Mouse (Mus musculus): ENCODE results near the gene Trip13. TPM values are rescaled to one million over a fixed set of nuclear protein-coding genes. Genes with fewer than 3 reads are reported as not detected.

The Trip13 gene
- polyA plus RNA-seq, 1 experiment from 2014 or later: 13.8 TPM

GRCm38 (mm10) chr13:73954666-73955065, 17.1 kb upstream of the Trip13 start:
- Histone ChIP-seq H3K9ac (ENCODE audit: low read depth, low read length) (no peak overlapping the region), H3K4me1 (ENCODE audit: control insufficient read depth, low read depth, low read length) (no peaks in the 10 kb centered on the region), H3K27me3 (ENCODE audit: control insufficient read depth, insufficient read depth, low read depth, low read length) (no peaks in the 10 kb centered on the region), H3K9me3 (replicated peaks; ENCODE audit: control insufficient read depth, low read length) (no peaks in the 10 kb centered on the region), H3K4me3 (ENCODE audit: low read depth, low read length) (no peak overlapping the region), H3K36me3 (ENCODE audit: control insufficient read depth, insufficient read depth) (peaks cover 11% of the 10 kb centered on the region), H3K4me2 (ENCODE audit: low read depth, low read length) (no peak overlapping the region), H3K27ac (ENCODE audit: low read length) (no peak overlapping the region)
- WGBS (ENCODE audit: insufficient replicate concordance): 70% methylated on average over 6 of the region's 6 CpGs
- no peak for ATAC-seq (ENCODE audit: low read depth)

DNA sequence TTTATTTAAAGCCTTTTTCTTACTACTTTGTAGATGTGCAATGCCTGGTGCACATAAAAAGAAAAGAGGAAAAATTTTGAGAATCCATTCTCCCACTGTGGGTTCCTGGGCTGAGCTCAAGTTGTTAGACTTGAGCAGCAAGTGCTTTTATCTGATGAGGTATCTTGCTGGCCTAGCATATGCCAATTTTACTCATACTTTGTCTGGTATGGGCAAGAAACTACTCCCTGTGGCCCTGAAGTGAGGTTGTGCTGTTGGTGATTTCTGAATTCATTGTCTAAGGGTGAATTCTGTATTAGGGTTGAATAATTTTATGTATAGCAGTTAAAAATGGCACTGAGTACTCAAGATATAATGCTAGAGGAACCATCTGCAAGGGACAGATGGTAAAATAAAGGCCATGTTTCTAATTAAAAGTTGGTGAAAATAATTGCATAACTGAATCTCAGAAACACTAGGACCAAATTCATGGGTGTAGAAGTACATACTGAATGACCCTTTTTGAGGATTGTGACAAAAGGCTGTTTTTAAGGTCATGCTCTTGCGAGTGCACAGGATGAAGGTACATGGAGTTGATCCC, 16.1 kb upstream of the Trip13 start:
- Histone ChIP-seq H3K9me3 (replicated peaks; ENCODE audit: control insufficient read depth, low read length) (no peaks in the 10 kb centered on the region), H3K36me3 (ENCODE audit: control insufficient read depth, insufficient read depth) (peaks cover 11% of the 10 kb centered on the region), H3K4me1 (ENCODE audit: control insufficient read depth, low read depth, low read length) (no peaks in the 10 kb centered on the region), H3K4me2 (ENCODE audit: low read depth, low read length) (no peak overlapping the region), H3K27ac (ENCODE audit: low read length) (no peak overlapping the region), H3K27me3 (ENCODE audit: control insufficient read depth, insufficient read depth, low read depth, low read length) (no peaks in the 10 kb centered on the region), H3K9ac (ENCODE audit: low read depth, low read length) (no peak overlapping the region), H3K4me3 (ENCODE audit: low read depth, low read length) (no peak overlapping the region)
- 79% methylated on average over 1 of the region's 1 CpGs for WGBS (ENCODE audit: insufficient replicate concordance)
- no peak for ATAC-seq (ENCODE audit: low read depth)

GRCm38 (mm10) chr13:73944606-73945005, 7.0 kb upstream of the Trip13 start:
- ATAC-seq (ENCODE audit: low read depth): no peak
- no peaks in the 10 kb centered on the region for H3K4me1 ChIP-seq (ENCODE audit: control insufficient read depth, low read depth, low read length)
- H3K9ac ChIP-seq (ENCODE audit: low read depth, low read length): no peak overlapping the region
- H3K27me3 ChIP-seq (ENCODE audit: control insufficient read depth, insufficient read depth, low read depth, low read length): no peaks in the 10 kb centered on the region
- H3K4me2 ChIP-seq (ENCODE audit: low read depth, low read length): no peak overlapping the region
- H3K9me3 ChIP-seq (replicated peaks; ENCODE audit: control insufficient read depth, low read length): no peaks in the 10 kb centered on the region
- WGBS (ENCODE audit: insufficient replicate concordance): 80% methylated on average over 9 of the region's 9 CpGs
- no peak overlapping the region for H3K27ac ChIP-seq (ENCODE audit: low read length)
- H3K4me3 ChIP-seq (ENCODE audit: low read depth, low read length): no peak overlapping the region
- peaks cover 8% of the 10 kb centered on the region; the same call in 1 of the 2 replicates for H3K36me3 ChIP-seq (ENCODE audit: control insufficient read depth, insufficient read depth)

GRCm38 (mm10) chr13:73939101-73939500, 1.5 kb upstream of the Trip13 start:
- no peak overlapping the region for H3K4me2 ChIP-seq (ENCODE audit: low read depth, low read length)
- H3K27me3 ChIP-seq (ENCODE audit: control insufficient read depth, insufficient read depth, low read depth, low read length): no peaks in the 10 kb centered on the region
- H3K4me3 ChIP-seq (ENCODE audit: low read depth, low read length): no peak overlapping the region
- no peak overlapping the region for H3K9ac ChIP-seq (ENCODE audit: low read depth, low read length)
- H3K36me3 ChIP-seq (ENCODE audit: control insufficient read depth, insufficient read depth): peaks cover 14% of the 10 kb centered on the region; the same call in 1 of the 2 replicates
- 83% methylated on average over 5 of the region's 5 CpGs for WGBS (ENCODE audit: insufficient replicate concordance)
- H3K4me1 ChIP-seq (ENCODE audit: control insufficient read depth, low read depth, low read length): peaks cover 16% of the 10 kb centered on the region
- H3K9me3 ChIP-seq (replicated peaks; ENCODE audit: control insufficient read depth, low read length): no peaks in the 10 kb centered on the region
- no peak for ATAC-seq (ENCODE audit: low read depth)
- no peak overlapping the region for H3K27ac ChIP-seq (ENCODE audit: low read length)

DNA sequence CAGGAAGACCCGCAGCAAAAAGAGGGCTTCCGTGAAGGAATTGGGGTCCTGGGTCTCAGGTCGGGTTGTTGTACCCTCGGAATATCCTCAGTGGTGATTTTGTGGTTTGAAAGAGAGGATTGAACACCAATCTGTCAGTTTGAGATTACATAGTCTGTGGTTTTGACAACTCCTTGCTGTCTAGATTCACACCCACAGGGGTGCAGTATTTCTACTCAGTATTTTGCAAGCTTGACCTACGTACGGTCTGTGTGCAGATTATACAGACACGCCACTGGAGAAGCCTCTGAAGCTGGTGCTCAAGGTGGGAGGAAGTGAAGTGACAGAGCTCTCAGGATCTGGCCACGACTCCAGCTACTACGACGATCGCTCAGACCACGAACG, 585 bp upstream of the Trip13 start:
- peaks cover 14% of the 10 kb centered on the region; the same call in 1 of the 2 replicates for H3K36me3 ChIP-seq (ENCODE audit: control insufficient read depth, insufficient read depth)
- H3K27me3 ChIP-seq (ENCODE audit: control insufficient read depth, insufficient read depth, low read depth, low read length): no peaks in the 10 kb centered on the region
- H3K4me1 ChIP-seq (ENCODE audit: control insufficient read depth, low read depth, low read length): peaks cover 16% of the 10 kb centered on the region
- WGBS (ENCODE audit: insufficient replicate concordance): 7% methylated on average over 13 of the region's 13 CpGs
- H3K9ac ChIP-seq (ENCODE audit: low read depth, low read length): peak overlapping the region; percentile 89
- no peaks in the 10 kb centered on the region for H3K9me3 ChIP-seq (replicated peaks; ENCODE audit: control insufficient read depth, low read length)
- ATAC-seq (ENCODE audit: low read depth): no peak
- H3K4me3 ChIP-seq (ENCODE audit: low read depth, low read length): peak overlapping the region; percentile 86
- peak overlapping the region; percentile 98 for H3K27ac ChIP-seq (ENCODE audit: low read length)
- H3K4me2 ChIP-seq (ENCODE audit: low read depth, low read length): peak overlapping the region; percentile 92

GRCm38 (mm10) chr13:73936938-73937320, 655 bp downstream of the Trip13 start:
- Histone ChIP-seq H3K36me3 (ENCODE audit: control insufficient read depth, insufficient read depth) (peaks cover 14% of the 10 kb centered on the region), H3K27ac (ENCODE audit: low read length) (peak overlapping the region; percentile 98), H3K4me1 (ENCODE audit: control insufficient read depth, low read depth, low read length) (peaks cover 16% of the 10 kb centered on the region), H3K27me3 (ENCODE audit: control insufficient read depth, insufficient read depth, low read depth, low read length) (no peaks in the 10 kb centered on the region), H3K4me3 (ENCODE audit: low read depth, low read length) (peak overlapping the region; percentile 86), H3K9me3 (replicated peaks; ENCODE audit: control insufficient read depth, low read length) (no peaks in the 10 kb centered on the region), H3K4me2 (ENCODE audit: low read depth, low read length) (peak overlapping the region; percentile 92), H3K9ac (ENCODE audit: low read depth, low read length) (peak overlapping the region; percentile 89)
- 0 out of 2 replicates have a peak, but pooled peaks have one; percentile 0 for ATAC-seq (ENCODE audit: low read depth)
- 7% methylated on average over 5 of the region's 5 CpGs for WGBS (ENCODE audit: insufficient replicate concordance)

GRCm38 (mm10) chr13:73932201-73932600, 5.4 kb downstream of the Trip13 start:
- Histone ChIP-seq H3K4me1 (ENCODE audit: control insufficient read depth, low read depth, low read length) (peaks cover 7% of the 10 kb centered on the region; the same call in 1 of the 2 replicates), H3K36me3 (ENCODE audit: control insufficient read depth, insufficient read depth) (peaks cover 29% of the 10 kb centered on the region), H3K4me3 (ENCODE audit: low read depth, low read length) (no peak overlapping the region), H3K9ac (ENCODE audit: low read depth, low read length) (no peak overlapping the region), H3K4me2 (ENCODE audit: low read depth, low read length) (no peak overlapping the region), H3K27me3 (ENCODE audit: control insufficient read depth, insufficient read depth, low read depth, low read length) (no peaks in the 10 kb centered on the region), H3K27ac (ENCODE audit: low read length) (no peak overlapping the region), H3K9me3 (replicated peaks; ENCODE audit: control insufficient read depth, low read length) (no peaks in the 10 kb centered on the region)
- 79% methylated on average over 10 of the region's 10 CpGs for WGBS (ENCODE audit: insufficient replicate concordance)
- no peak for ATAC-seq (ENCODE audit: low read depth)

DNA sequence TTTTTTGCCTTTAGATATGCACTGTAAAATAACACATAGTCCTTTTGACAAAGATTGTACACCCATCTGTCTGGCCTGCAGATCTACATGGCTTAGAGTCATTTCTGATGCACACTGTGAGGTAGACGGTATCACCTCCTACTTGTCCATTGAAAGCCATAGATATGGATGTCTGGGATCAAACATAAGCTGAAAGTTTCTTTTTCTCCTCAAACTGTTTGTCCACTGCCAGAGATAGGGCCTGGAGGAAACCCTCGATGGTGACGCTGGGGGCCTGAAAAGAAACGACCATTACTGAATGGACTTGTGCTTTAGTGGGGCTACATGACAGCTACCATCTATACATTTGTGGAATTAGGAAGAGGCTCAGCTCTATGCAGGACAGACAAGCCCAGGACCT, 24.5 kb downstream of the Trip13 start:
- Histone ChIP-seq H3K36me3 (ENCODE audit: control insufficient read depth, insufficient read depth) (peaks cover 27% of the 10 kb centered on the region), H3K4me2 (ENCODE audit: low read depth, low read length) (no peak overlapping the region), H3K4me3 (ENCODE audit: low read depth, low read length) (no peak overlapping the region), H3K27ac (ENCODE audit: low read length) (no peak overlapping the region), H3K9ac (ENCODE audit: low read depth, low read length) (no peak overlapping the region), H3K27me3 (ENCODE audit: control insufficient read depth, insufficient read depth, low read depth, low read length) (no peaks in the 10 kb centered on the region), H3K4me1 (ENCODE audit: control insufficient read depth, low read depth, low read length) (no peaks in the 10 kb centered on the region), H3K9me3 (replicated peaks; ENCODE audit: control insufficient read depth, low read length) (no peaks in the 10 kb centered on the region)
- WGBS (ENCODE audit: insufficient replicate concordance): 80% methylated on average over 4 of the region's 4 CpGs
- no peak for ATAC-seq (ENCODE audit: low read depth)

- no peaks in the 10 kb centered on the region for H3K9me3 ChIP-seq (replicated peaks; ENCODE audit: control insufficient read depth, low read length)
- no peaks in the 10 kb centered on the region for H3K27me3 ChIP-seq (ENCODE audit: control insufficient read depth, insufficient read depth, low read depth, low read length)
- ATAC-seq (ENCODE audit: low read depth): no peak
- no peaks in the 10 kb centered on the region for H3K4me1 ChIP-seq (ENCODE audit: control insufficient read depth, low read depth, low read length)
- peaks cover 3% of the 10 kb centered on the region; the same call in 1 of the 2 replicates for H3K36me3 ChIP-seq (ENCODE audit: control insufficient read depth, insufficient read depth)
- H3K9ac ChIP-seq (ENCODE audit: low read depth, low read length): no peak overlapping the region
- H3K4me3 ChIP-seq (ENCODE audit: low read depth, low read length): no peak overlapping the region
- H3K4me2 ChIP-seq (ENCODE audit: low read depth, low read length): no peak overlapping the region
- H3K27ac ChIP-seq (ENCODE audit: low read length): no peak overlapping the region
- WGBS (ENCODE audit: insufficient replicate concordance): 40% methylated on average over 2 of the region's 2 CpGs
These were observed 29.7 kb downstream of the Trip13 start for GRCm38 (mm10) chr13:73907683-73908412.

Measured in liver, embryonic 16.5 days (tissue).